Mouse (Mus musculus): ENCODE measurements around the gene Phf21a. TPM values are rescaled to one million over a fixed set of nuclear protein-coding genes. Genes with fewer than 3 reads are reported as not detected.

Gene Phf21a
- polyA plus RNA-seq, 1 experiment from 2014 or later = 35.8 TPM

DNA sequence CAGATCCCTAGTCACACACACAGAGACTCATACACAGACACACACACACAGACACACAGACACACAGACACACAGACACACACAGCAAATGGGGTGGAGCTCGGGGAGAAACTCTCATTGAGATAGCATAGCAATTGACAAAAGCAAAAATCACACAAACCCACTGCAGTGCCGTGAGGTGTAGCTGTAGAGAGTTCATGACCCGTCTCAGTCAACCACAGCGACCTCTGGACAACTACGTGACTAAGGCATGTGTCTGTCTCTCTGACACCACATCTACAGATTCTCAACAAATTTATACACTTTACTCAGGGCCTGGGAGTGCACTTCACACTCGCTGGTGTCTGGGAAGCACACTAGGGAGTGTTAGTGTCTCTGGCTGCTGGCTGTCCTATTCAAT, 27.0 kb upstream of the Phf21a start:
- no peaks in the 10 kb centered on the region for H3K27me3 ChIP-seq (ENCODE audit: control insufficient read depth, insufficient read depth, low read length)
- no peak overlapping the region for H3K9ac ChIP-seq (replicated peaks; ENCODE audit: low read depth, low read length)
- no peaks in the 10 kb centered on the region for H3K4me1 ChIP-seq (ENCODE audit: control insufficient read depth, insufficient read depth, low read length)
- H3K36me3 ChIP-seq (ENCODE audit: control insufficient read depth, insufficient read depth, low read length) = no peaks in the 10 kb centered on the region
- ATAC-seq (ENCODE audit: insufficient number of reproducible peaks, insufficient read depth, low FRiP score, low read depth) = no peak
- WGBS = 54% methylated on average over 6 of the region's 6 CpGs
- no peaks in the 10 kb centered on the region for H3K9me3 ChIP-seq (ENCODE audit: control insufficient read depth, low read depth, low read length)
- no peak overlapping the region for H3K27ac ChIP-seq (ENCODE audit: low read length)
- no peak overlapping the region for H3K4me2 ChIP-seq (replicated peaks; ENCODE audit: low read depth, low read length)
- H3K4me3 ChIP-seq (ENCODE audit: low read depth, low read length) = no peak overlapping the region

GRCm38 (mm10) chr2:92066899-92067298, 26.0 kb upstream of the Phf21a start:
- no peaks in the 10 kb centered on the region for H3K27me3 ChIP-seq (ENCODE audit: control insufficient read depth, insufficient read depth, low read length)
- no peaks in the 10 kb centered on the region for H3K36me3 ChIP-seq (ENCODE audit: control insufficient read depth, insufficient read depth, low read length)
- WGBS = 53% methylated on average over 1 of the region's 1 CpGs
- no peak overlapping the region for H3K27ac ChIP-seq (ENCODE audit: low read length)
- ATAC-seq (ENCODE audit: insufficient number of reproducible peaks, insufficient read depth, low FRiP score, low read depth) = no peak
- no peak overlapping the region for H3K4me3 ChIP-seq (ENCODE audit: low read depth, low read length)
- H3K4me2 ChIP-seq (replicated peaks; ENCODE audit: low read depth, low read length) = no peak overlapping the region
- H3K4me1 ChIP-seq (ENCODE audit: control insufficient read depth, insufficient read depth, low read length) = no peaks in the 10 kb centered on the region
- no peaks in the 10 kb centered on the region for H3K9me3 ChIP-seq (ENCODE audit: control insufficient read depth, low read depth, low read length)
- no peak overlapping the region for H3K9ac ChIP-seq (replicated peaks; ENCODE audit: low read depth, low read length)

- no peak overlapping the region for H3K9ac ChIP-seq (replicated peaks; ENCODE audit: low read depth, low read length)
- H3K9me3 ChIP-seq (ENCODE audit: control insufficient read depth, low read depth, low read length) = no peaks in the 10 kb centered on the region
- H3K27ac ChIP-seq (ENCODE audit: low read length) = no peak overlapping the region
- no peak overlapping the region for H3K4me3 ChIP-seq (ENCODE audit: low read depth, low read length)
- H3K4me2 ChIP-seq (replicated peaks; ENCODE audit: low read depth, low read length) = no peak overlapping the region
- ATAC-seq (ENCODE audit: insufficient number of reproducible peaks, insufficient read depth, low FRiP score, low read depth) = no peak
- H3K4me1 ChIP-seq (ENCODE audit: control insufficient read depth, insufficient read depth, low read length) = no peaks in the 10 kb centered on the region
- 53% methylated on average over 3 of the region's 3 CpGs for WGBS
- H3K27me3 ChIP-seq (ENCODE audit: control insufficient read depth, insufficient read depth, low read length) = no peaks in the 10 kb centered on the region
- H3K36me3 ChIP-seq (ENCODE audit: control insufficient read depth, insufficient read depth, low read length) = no peaks in the 10 kb centered on the region
Observed at GRCm38 (mm10) chr2:92067600-92067999, 25.3 kb upstream of the Phf21a start.

DNA sequence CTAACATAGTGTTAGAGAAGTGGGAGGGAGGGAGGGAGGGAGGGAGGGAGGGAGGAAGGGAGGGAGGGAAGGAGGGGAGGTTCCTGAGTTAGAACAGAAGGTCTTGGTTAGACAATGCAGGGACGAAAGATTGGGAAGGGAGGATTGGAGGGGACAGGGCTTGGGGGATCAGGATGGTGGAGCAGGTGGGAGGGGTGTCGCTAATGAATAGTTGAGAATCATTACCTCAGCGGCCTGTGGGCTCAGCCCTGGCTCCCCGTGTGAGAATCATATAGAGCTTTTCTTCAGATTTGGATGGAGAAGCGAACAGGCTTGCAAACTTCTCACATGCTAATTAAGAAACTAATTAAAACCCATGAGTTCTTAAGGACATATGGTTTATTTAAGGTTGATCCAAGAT, 23.3 kb upstream of the Phf21a start:
- no peaks in the 10 kb centered on the region for H3K9me3 ChIP-seq (ENCODE audit: control insufficient read depth, low read depth, low read length)
- no peak overlapping the region for H3K4me2 ChIP-seq (replicated peaks; ENCODE audit: low read depth, low read length)
- no peaks in the 10 kb centered on the region for H3K36me3 ChIP-seq (ENCODE audit: control insufficient read depth, insufficient read depth, low read length)
- no peak overlapping the region for H3K9ac ChIP-seq (replicated peaks; ENCODE audit: low read depth, low read length)
- H3K4me3 ChIP-seq (ENCODE audit: low read depth, low read length) = no peak overlapping the region
- H3K27me3 ChIP-seq (ENCODE audit: control insufficient read depth, insufficient read depth, low read length) = no peaks in the 10 kb centered on the region
- H3K27ac ChIP-seq (ENCODE audit: low read length) = no peak overlapping the region
- H3K4me1 ChIP-seq (ENCODE audit: control insufficient read depth, insufficient read depth, low read length) = no peaks in the 10 kb centered on the region
- 69% methylated on average over 5 of the region's 5 CpGs for WGBS
- no peak for ATAC-seq (ENCODE audit: insufficient number of reproducible peaks, insufficient read depth, low FRiP score, low read depth)

- H3K27ac ChIP-seq (ENCODE audit: low read length) = no peak overlapping the region
- no peaks in the 10 kb centered on the region for H3K36me3 ChIP-seq (ENCODE audit: control insufficient read depth, insufficient read depth, low read length)
- no peaks in the 10 kb centered on the region for H3K27me3 ChIP-seq (ENCODE audit: control insufficient read depth, insufficient read depth, low read length)
- WGBS = 79% methylated on average over 4 of the region's 4 CpGs
- no peak overlapping the region for H3K9ac ChIP-seq (replicated peaks; ENCODE audit: low read depth, low read length)
- no peak overlapping the region for H3K4me2 ChIP-seq (replicated peaks; ENCODE audit: low read depth, low read length)
- no peak for ATAC-seq (ENCODE audit: insufficient number of reproducible peaks, insufficient read depth, low FRiP score, low read depth)
- no peaks in the 10 kb centered on the region for H3K4me1 ChIP-seq (ENCODE audit: control insufficient read depth, insufficient read depth, low read length)
- H3K9me3 ChIP-seq (ENCODE audit: control insufficient read depth, low read depth, low read length) = no peaks in the 10 kb centered on the region
- no peak overlapping the region for H3K4me3 ChIP-seq (ENCODE audit: low read depth, low read length)
Observed at GRCm38 (mm10) chr2:92071143-92071542, 21.8 kb upstream of the Phf21a start.

- Histone ChIP-seq H3K4me1 (ENCODE audit: control insufficient read depth, insufficient read depth, low read length) (no peaks in the 10 kb centered on the region), H3K4me3 (ENCODE audit: low read depth, low read length) (no peak overlapping the region), H3K36me3 (ENCODE audit: control insufficient read depth, insufficient read depth, low read length) (no peaks in the 10 kb centered on the region), H3K9ac (replicated peaks; ENCODE audit: low read depth, low read length) (no peak overlapping the region), H3K4me2 (replicated peaks; ENCODE audit: low read depth, low read length) (no peak overlapping the region), H3K9me3 (ENCODE audit: control insufficient read depth, low read depth, low read length) (no peaks in the 10 kb centered on the region), H3K27me3 (ENCODE audit: control insufficient read depth, insufficient read depth, low read length) (no peaks in the 10 kb centered on the region), H3K27ac (ENCODE audit: low read length) (no peak overlapping the region)
- 83% methylated on average over 13 of the region's 13 CpGs for WGBS
- ATAC-seq (ENCODE audit: insufficient number of reproducible peaks, insufficient read depth, low FRiP score, low read depth) = no peak
Observed at GRCm38 (mm10) chr2:92076086-92076692, 16.7 kb upstream of the Phf21a start.

DNA sequence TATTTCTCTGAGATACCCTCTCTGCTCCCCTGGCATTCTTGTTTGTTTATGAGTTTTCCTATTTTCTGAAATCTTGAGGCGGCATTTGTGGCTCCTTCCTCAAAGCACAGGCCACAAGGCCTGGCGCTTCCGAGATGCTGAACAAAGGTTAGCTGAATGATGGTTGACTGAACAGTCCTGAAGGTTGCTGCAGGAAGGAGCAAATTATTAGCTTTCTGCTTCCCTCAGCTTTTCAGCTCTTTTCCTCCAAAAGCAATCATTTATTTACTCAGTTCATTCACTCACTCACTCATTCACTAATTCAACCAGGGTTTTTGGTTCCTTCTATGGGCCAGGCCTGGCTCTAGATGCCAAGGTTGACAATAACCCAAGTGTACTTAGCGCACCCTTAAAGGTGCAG, 10.7 kb upstream of the Phf21a start:
- 88% methylated on average over 4 of the region's 4 CpGs for WGBS
- H3K4me1 ChIP-seq (ENCODE audit: control insufficient read depth, insufficient read depth, low read length) = no peaks in the 10 kb centered on the region
- no peaks in the 10 kb centered on the region for H3K36me3 ChIP-seq (ENCODE audit: control insufficient read depth, insufficient read depth, low read length)
- H3K4me3 ChIP-seq (ENCODE audit: low read depth, low read length) = no peak overlapping the region
- H3K27me3 ChIP-seq (ENCODE audit: control insufficient read depth, insufficient read depth, low read length) = no peaks in the 10 kb centered on the region
- ATAC-seq (ENCODE audit: insufficient number of reproducible peaks, insufficient read depth, low FRiP score, low read depth) = no peak
- H3K27ac ChIP-seq (ENCODE audit: low read length) = no peak overlapping the region
- no peak overlapping the region for H3K9ac ChIP-seq (replicated peaks; ENCODE audit: low read depth, low read length)
- H3K9me3 ChIP-seq (ENCODE audit: control insufficient read depth, low read depth, low read length) = no peaks in the 10 kb centered on the region
- no peak overlapping the region for H3K4me2 ChIP-seq (replicated peaks; ENCODE audit: low read depth, low read length)

- Histone ChIP-seq H3K9me3 (ENCODE audit: control insufficient read depth, low read depth, low read length) (no peaks in the 10 kb centered on the region), H3K27ac (ENCODE audit: low read length) (no peak overlapping the region), H3K4me3 (ENCODE audit: low read depth, low read length) (no peak overlapping the region), H3K36me3 (ENCODE audit: control insufficient read depth, insufficient read depth, low read length) (no peaks in the 10 kb centered on the region), H3K4me2 (replicated peaks; ENCODE audit: low read depth, low read length) (no peak overlapping the region), H3K9ac (replicated peaks; ENCODE audit: low read depth, low read length) (no peak overlapping the region), H3K27me3 (ENCODE audit: control insufficient read depth, insufficient read depth, low read length) (no peaks in the 10 kb centered on the region), H3K4me1 (ENCODE audit: control insufficient read depth, insufficient read depth, low read length) (no peaks in the 10 kb centered on the region)
- no peak for ATAC-seq (ENCODE audit: insufficient number of reproducible peaks, insufficient read depth, low FRiP score, low read depth)
- WGBS = 60% methylated on average over 1 of the region's 1 CpGs
Observed at GRCm38 (mm10) chr2:92085721-92086120, 7.2 kb upstream of the Phf21a start.

DNA sequence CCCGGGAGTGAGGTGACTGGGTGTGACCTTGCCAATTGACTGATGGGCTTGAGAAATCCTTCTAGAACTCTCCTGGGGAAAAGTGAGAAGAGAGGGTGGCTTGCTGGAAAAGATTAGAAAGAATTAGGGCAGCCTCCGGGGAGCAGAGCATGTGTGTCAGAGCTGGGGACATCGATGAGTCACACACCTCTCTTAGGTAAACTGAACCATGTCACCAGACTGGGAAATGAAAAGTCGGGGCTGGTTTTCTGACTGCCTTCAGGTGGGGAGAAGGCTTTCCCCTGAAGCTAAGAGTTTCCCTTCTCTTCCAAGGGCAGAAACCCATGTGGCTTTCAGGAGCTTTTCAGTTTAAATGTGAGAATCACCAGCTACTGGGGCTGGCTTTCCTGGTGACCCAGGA, 5.9 kb upstream of the Phf21a start:
- H3K4me1 ChIP-seq (ENCODE audit: control insufficient read depth, insufficient read depth, low read length) = no peaks in the 10 kb centered on the region
- 62% methylated on average over 4 of the region's 4 CpGs for WGBS
- no peaks in the 10 kb centered on the region for H3K9me3 ChIP-seq (ENCODE audit: control insufficient read depth, low read depth, low read length)
- no peak overlapping the region for H3K27ac ChIP-seq (ENCODE audit: low read length)
- H3K27me3 ChIP-seq (ENCODE audit: control insufficient read depth, insufficient read depth, low read length) = no peaks in the 10 kb centered on the region
- H3K4me2 ChIP-seq (replicated peaks; ENCODE audit: low read depth, low read length) = no peak overlapping the region
- no peak overlapping the region for H3K4me3 ChIP-seq (ENCODE audit: low read depth, low read length)
- no peak for ATAC-seq (ENCODE audit: insufficient number of reproducible peaks, insufficient read depth, low FRiP score, low read depth)
- no peaks in the 10 kb centered on the region for H3K36me3 ChIP-seq (ENCODE audit: control insufficient read depth, insufficient read depth, low read length)
- H3K9ac ChIP-seq (replicated peaks; ENCODE audit: low read depth, low read length) = no peak overlapping the region

All from stomach, embryonic 14.5 days (tissue).